Mouse (Mus musculus): ENCODE data around the gene Sec14l5. TPM values are rescaled to one million over a fixed set of nuclear protein-coding genes. Genes with fewer than 3 reads are reported as not detected.
"Not testable (repeated sequence)": the region's sequence is repeated elsewhere in the genome, so short reads cannot be mapped to it uniquely, and the experiment has no call there.

The Sec14l5 gene
- polyA plus RNA-seq, 1 experiment: 0.06 TPM

GRCm38 (mm10) chr16:5216686-5217085, 69.8 kb downstream of the Sec14l5 start:
- H3K27ac ChIP-seq (ENCODE audit: control insufficient read depth, insufficient read depth, low read depth, low read length): no peak overlapping the region
- no peaks in the 10 kb centered on the region for H3K4me1 ChIP-seq (ENCODE audit: control insufficient read depth, insufficient read depth, low read length)
- no peaks in the 10 kb centered on the region for H3K27me3 ChIP-seq (ENCODE audit: control insufficient read depth, insufficient read depth, low read length)
- TF ChIP-seq CTCF (IDR thresholded peaks at IDR 0.05; ENCODE audit: control insufficient read depth, insufficient read depth, insufficient replicate concordance, low read depth, low read length) (no peak), POLR2A (IDR thresholded peaks at IDR 0.05; ENCODE audit: control insufficient read depth, low read depth, low read length) (no peak)
- no peak overlapping the region for H3K4me3 ChIP-seq (ENCODE audit: control insufficient read depth, low read depth, low read length)
- H3K36me3 ChIP-seq (ENCODE audit: control insufficient read depth, insufficient read depth, low read length): no peaks in the 10 kb centered on the region

- Histone ChIP-seq H3K27ac (ENCODE audit: control insufficient read depth, insufficient read depth, low read depth, low read length) (no peak overlapping the region), H3K27me3 (ENCODE audit: control insufficient read depth, insufficient read depth, low read length) (no peaks in the 10 kb centered on the region), H3K4me1 (ENCODE audit: control insufficient read depth, insufficient read depth, low read length) (no peaks in the 10 kb centered on the region), H3K36me3 (ENCODE audit: control insufficient read depth, insufficient read depth, low read length) (no peaks in the 10 kb centered on the region), H3K4me3 (ENCODE audit: control insufficient read depth, low read depth, low read length) (no peak overlapping the region)
- TF ChIP-seq POLR2A (IDR thresholded peaks at IDR 0.05; ENCODE audit: control insufficient read depth, low read depth, low read length): no peak
- no peak for TF ChIP-seq CTCF (IDR thresholded peaks at IDR 0.05; ENCODE audit: control insufficient read depth, insufficient read depth, insufficient replicate concordance, low read depth, low read length)
These were observed 70.6 kb downstream of the Sec14l5 start for GRCm38 (mm10) chr16:5217341-5218133.

- Histone ChIP-seq H3K4me1 (ENCODE audit: control insufficient read depth, insufficient read depth, low read length) (peaks cover 3% of the 10 kb centered on the region; the same call in 1 of the 2 replicates), H3K36me3 (ENCODE audit: control insufficient read depth, insufficient read depth, low read length) (no peaks in the 10 kb centered on the region), H3K27me3 (ENCODE audit: control insufficient read depth, insufficient read depth, low read length) (no peaks in the 10 kb centered on the region), H3K4me3 (ENCODE audit: control insufficient read depth, low read depth, low read length) (no peak overlapping the region), H3K27ac (ENCODE audit: control insufficient read depth, insufficient read depth, low read depth, low read length) (no peak overlapping the region)
- TF ChIP-seq POLR2A (IDR thresholded peaks at IDR 0.05; ENCODE audit: control insufficient read depth, low read depth, low read length) (no peak), CTCF (IDR thresholded peaks at IDR 0.05; ENCODE audit: control insufficient read depth, insufficient read depth, insufficient replicate concordance, low read depth, low read length) (no peak)
These were observed 74.5 kb downstream of the Sec14l5 start for GRCm38 (mm10) chr16:5221403-5221802.

GRCm38 (mm10) chr16:5222140-5222539, 75.2 kb downstream of the Sec14l5 start, which contains the start of gene AU021092:
Gene AU021092, minus strand, starts transcription at chr16:5222299.
- TF ChIP-seq POLR2A (IDR thresholded peaks at IDR 0.05; ENCODE audit: control insufficient read depth, low read depth, low read length): no peak
- TF ChIP-seq CTCF (IDR thresholded peaks at IDR 0.05; ENCODE audit: control insufficient read depth, insufficient read depth, insufficient replicate concordance, low read depth, low read length): no peak
- Histone ChIP-seq H3K4me3 (ENCODE audit: control insufficient read depth, low read depth, low read length) (no peak within 1 kb of the TSS), H3K27ac (ENCODE audit: control insufficient read depth, insufficient read depth, low read depth, low read length) (peak within 1 kb of the TSS; percentile 84), H3K4me1 (ENCODE audit: control insufficient read depth, insufficient read depth, low read length) (peaks cover 3% of the 10 kb centered on the region; the same call in 1 of the 2 replicates), H3K27me3 (ENCODE audit: control insufficient read depth, insufficient read depth, low read length) (no peaks in the 10 kb centered on the region), H3K36me3 (ENCODE audit: control insufficient read depth, insufficient read depth, low read length) (no peaks in the 10 kb centered on the region)

- not testable (repeated sequence) for H3K36me3 ChIP-seq (ENCODE audit: control insufficient read depth, insufficient read depth, low read length); H3K4me3 ChIP-seq (ENCODE audit: control insufficient read depth, low read depth, low read length); H3K27me3 ChIP-seq (ENCODE audit: control insufficient read depth, insufficient read depth, low read length); H3K27ac ChIP-seq (ENCODE audit: control insufficient read depth, insufficient read depth, low read depth, low read length); H3K4me1 ChIP-seq (ENCODE audit: control insufficient read depth, insufficient read depth, low read length)
These were observed 79.6 kb downstream of the Sec14l5 start for GRCm38 (mm10) chr16:5226534-5226933.

GRCm38 (mm10) chr16:5227501-5227900, 80.6 kb downstream of the Sec14l5 start:
- not testable (repeated sequence) for H3K27me3 ChIP-seq (ENCODE audit: control insufficient read depth, insufficient read depth, low read length); H3K4me1 ChIP-seq (ENCODE audit: control insufficient read depth, insufficient read depth, low read length); H3K4me3 ChIP-seq (ENCODE audit: control insufficient read depth, low read depth, low read length); H3K36me3 ChIP-seq (ENCODE audit: control insufficient read depth, insufficient read depth, low read length); H3K27ac ChIP-seq (ENCODE audit: control insufficient read depth, insufficient read depth, low read depth, low read length)

- H3K4me3 ChIP-seq (ENCODE audit: control insufficient read depth, low read depth, low read length); H3K27me3 ChIP-seq (ENCODE audit: control insufficient read depth, insufficient read depth, low read length); H3K36me3 ChIP-seq (ENCODE audit: control insufficient read depth, insufficient read depth, low read length); H3K4me1 ChIP-seq (ENCODE audit: control insufficient read depth, insufficient read depth, low read length): not testable (repeated sequence)
- H3K27ac ChIP-seq (ENCODE audit: control insufficient read depth, insufficient read depth, low read depth, low read length): peak overlapping the region; percentile 7
These were observed 81.2 kb downstream of the Sec14l5 start for GRCm38 (mm10) chr16:5228103-5228502.

- Histone ChIP-seq H3K4me3 (ENCODE audit: control insufficient read depth, low read depth, low read length) (no peak overlapping the region; the same call in 1 of the 2 replicates), H3K27ac (ENCODE audit: control insufficient read depth, insufficient read depth, low read depth, low read length) (no peak overlapping the region), H3K27me3 (ENCODE audit: control insufficient read depth, insufficient read depth, low read length) (no peaks in the 10 kb centered on the region), H3K36me3 (ENCODE audit: control insufficient read depth, insufficient read depth, low read length) (no peaks in the 10 kb centered on the region), H3K4me1 (ENCODE audit: control insufficient read depth, insufficient read depth, low read length) (peaks cover 2% of the 10 kb centered on the region; the same call in 1 of the 2 replicates)
- TF ChIP-seq CTCF (IDR thresholded peaks at IDR 0.05; ENCODE audit: control insufficient read depth, insufficient read depth, insufficient replicate concordance, low read depth, low read length) (no peak), POLR2A (IDR thresholded peaks at IDR 0.05; ENCODE audit: control insufficient read depth, low read depth, low read length) (no peak)
These were observed 86.1 kb downstream of the Sec14l5 start for GRCm38 (mm10) chr16:5232982-5233381.
